Mouse (Mus musculus): ENCODE measurements around the gene Ccdc89.

The Ccdc89 gene

GRCm38 (mm10) chr7:90473511-90473910 lies 47.1 kb downstream of the Ccdc89 start:
- DNase-seq (ENCODE audit: low read depth, low spot score), result no peak

DNA sequence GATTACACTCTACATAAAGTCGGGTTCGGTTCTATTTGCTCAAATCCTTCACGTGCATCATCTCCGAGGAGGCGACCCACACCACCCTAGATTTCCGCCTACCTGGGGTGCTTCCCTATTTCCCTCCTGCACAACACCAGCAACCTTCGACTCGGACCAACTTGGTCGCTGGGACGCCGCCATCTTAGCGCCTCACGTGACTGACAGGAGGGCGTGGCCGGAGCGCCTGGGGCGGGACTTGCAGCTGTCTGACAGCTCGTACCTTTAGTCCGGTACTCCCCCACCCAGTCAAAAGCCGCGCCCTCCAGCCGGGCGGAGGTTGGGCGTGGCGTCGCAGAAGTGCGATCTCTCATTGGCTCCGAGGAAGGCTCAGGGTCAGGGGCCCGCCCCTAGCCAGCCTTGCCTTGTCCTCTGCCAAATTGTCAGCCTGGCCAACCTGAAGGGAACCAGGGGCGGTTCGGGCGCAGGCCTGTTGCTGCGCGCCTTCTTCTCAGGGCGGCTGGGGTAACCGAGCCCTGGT lies 49.5 kb downstream of the Ccdc89 start, which contains the start of gene Tmem126b:
Gene Tmem126b (minus strand): TSS at position 209 of the 520 bp plus-strand sequence.
- DNase-seq (ENCODE audit: low read depth, low spot score), result peak; percentile 99

GRCm38 (mm10) chr7:90476313-90477245 lies 50.2 kb downstream of the Ccdc89 start, which contains the start of gene Dlg2:
TSS of gene Dlg2 (plus strand) at chr7:90476672.
- DNase-seq (ENCODE audit: low read depth, low spot score), result no peak
